Mouse (Mus musculus): Measurements from ENCODE around the gene Ggnbp2.

Gene Ggnbp2

GRCm38 (mm10) chr11:84825261-84825807 is 45.3 kb downstream of the Ggnbp2 start:
- DNase-seq (ENCODE audit: low spot score), result no peak

GRCm38 (mm10) chr11:84823484-84823897 is 47.1 kb downstream of the Ggnbp2 start:
- DNase-seq (ENCODE audit: low spot score), result no peak

- DNase-seq (ENCODE audit: low spot score), result no peak
Measured at GRCm38 (mm10) chr11:84822487-84822886, 48.1 kb downstream of the Ggnbp2 start.

GRCm38 (mm10) chr11:84821131-84821770 is 49.4 kb downstream of the Ggnbp2 start:
- no peak for DNase-seq (ENCODE audit: low spot score)

- peak; percentile 79 for DNase-seq (ENCODE audit: low spot score)
Measured at GRCm38 (mm10) chr11:84818961-84819692, 51.5 kb downstream of the Ggnbp2 start, which contains the start of gene Mrm1. Mrm1 (minus strand) TSS chr11:84819515.

- no peak for DNase-seq (ENCODE audit: low spot score)
Measured at GRCm38 (mm10) chr11:84818085-84818960, 52.3 kb downstream of the Ggnbp2 start.

GRCm38 (mm10) chr11:84817362-84817761 is 53.3 kb downstream of the Ggnbp2 start:
- no peak for DNase-seq (ENCODE audit: low spot score)

GRCm38 (mm10) chr11:84813724-84814510 is 56.7 kb downstream of the Ggnbp2 start:
- no peak for DNase-seq (ENCODE audit: low spot score)

- DNase-seq (ENCODE audit: low spot score), result no peak
Measured at GRCm38 (mm10) chr11:84804373-84804772, 66.2 kb downstream of the Ggnbp2 start.

GRCm38 (mm10) chr11:84797627-84798353 is 72.8 kb downstream of the Ggnbp2 start:
- DNase-seq (ENCODE audit: low spot score), result no peak

- DNase-seq (ENCODE audit: low spot score), result no peak
Measured at GRCm38 (mm10) chr11:84797026-84797425, 73.6 kb downstream of the Ggnbp2 start.

- no peak for DNase-seq (ENCODE audit: low spot score)
Measured at GRCm38 (mm10) chr11:84794496-84795113, 76.0 kb downstream of the Ggnbp2 start.

GRCm38 (mm10) chr11:84793545-84793944 is 77.1 kb downstream of the Ggnbp2 start:
- no peak for DNase-seq (ENCODE audit: low spot score)

- no peak for DNase-seq (ENCODE audit: low spot score)
Measured at GRCm38 (mm10) chr11:84790383-84790782, 80.2 kb downstream of the Ggnbp2 start.

Data from urinary bladder, postnatal 10 days (tissue).